Mouse (Mus musculus) left cerebral cortex, postnatal 4 days (tissue): ENCODE results near the gene Popdc2. TPM values are rescaled to one million over a fixed set of nuclear protein-coding genes. Genes with fewer than 3 reads are reported as not detected.

Experiments
- DNase-seq: peaks from one replicate; pipeline ENCODE4 v3.0.0-alpha.2; 2022
- intact Hi-C: fragments of 180-260 bp; cut with DNase I; formaldehyde crosslinking; loops from one replicate; pipeline ENCODE4 v1.15.1; 2025
- total RNA-seq, 2 experiments: library from RNA; stranded (reverse); gene quantifications; 2 replicates each; pipeline ENCODE4 v1.2.3; 2021

Gene Popdc2
- total RNA-seq, 2 experiments from 2014 or later: 0.34 to 0.50 TPM

DNA sequence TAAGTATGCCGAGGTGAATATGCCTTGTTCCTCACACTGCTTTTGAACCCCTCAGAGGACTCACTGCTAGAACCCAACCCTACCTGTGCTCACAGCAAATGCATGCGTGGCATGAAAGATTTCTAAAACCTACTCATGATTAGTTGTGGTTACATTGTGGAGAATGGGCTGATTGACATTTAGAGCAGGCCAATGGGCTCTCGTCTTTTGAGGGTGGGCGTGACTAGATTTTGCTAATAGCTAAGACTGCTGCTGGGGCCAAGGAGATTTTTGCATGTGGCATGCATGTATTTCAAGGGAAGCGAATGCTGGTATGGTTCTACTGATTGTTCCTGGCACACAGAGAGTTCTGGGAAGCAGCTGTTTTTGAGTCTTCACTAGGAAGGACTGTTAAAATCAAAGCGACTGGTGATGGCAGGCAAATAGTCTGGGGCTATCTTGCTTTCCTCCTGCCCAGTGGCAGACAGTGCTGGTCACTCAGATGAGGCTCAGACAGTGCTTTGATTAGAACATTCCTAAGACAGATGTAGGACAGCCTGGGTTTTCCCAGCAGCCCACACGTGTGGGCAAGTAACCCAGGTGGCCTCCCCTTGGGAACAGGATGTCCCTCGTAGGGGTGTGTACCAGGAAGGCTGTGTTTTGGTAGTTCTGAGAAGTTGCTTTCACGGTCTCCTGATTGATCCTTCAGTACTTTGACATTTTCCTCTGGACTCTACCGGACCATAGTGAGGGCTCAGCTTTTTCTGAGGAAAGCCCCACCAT lies 12.6 kb downstream of the Popdc2 start:
- no peak for DNase-seq
- intact Hi-C loops: no loop called here

GRCm38 (mm10) chr16:38375182-38375581 lies 13.2 kb downstream of the Popdc2 start:
- intact Hi-C loops: no loop called here
- no peak for DNase-seq

- peak; percentile 58 for DNase-seq
- intact Hi-C loops: no loop called here
Measured at GRCm38 (mm10) chr16:38376163-38376840, 14.3 kb downstream of the Popdc2 start.

- DNase-seq: no peak
- intact Hi-C loops: no loop called here
Measured at GRCm38 (mm10) chr16:38376841-38377249, 14.8 kb downstream of the Popdc2 start.

GRCm38 (mm10) chr16:38377546-38377945 lies 15.5 kb downstream of the Popdc2 start:
- intact Hi-C loops: no loop called here
- DNase-seq: no peak

- no peak for DNase-seq
- intact Hi-C loops: no loop called here
Measured at GRCm38 (mm10) chr16:38378591-38378990, 16.6 kb downstream of the Popdc2 start.

DNA sequence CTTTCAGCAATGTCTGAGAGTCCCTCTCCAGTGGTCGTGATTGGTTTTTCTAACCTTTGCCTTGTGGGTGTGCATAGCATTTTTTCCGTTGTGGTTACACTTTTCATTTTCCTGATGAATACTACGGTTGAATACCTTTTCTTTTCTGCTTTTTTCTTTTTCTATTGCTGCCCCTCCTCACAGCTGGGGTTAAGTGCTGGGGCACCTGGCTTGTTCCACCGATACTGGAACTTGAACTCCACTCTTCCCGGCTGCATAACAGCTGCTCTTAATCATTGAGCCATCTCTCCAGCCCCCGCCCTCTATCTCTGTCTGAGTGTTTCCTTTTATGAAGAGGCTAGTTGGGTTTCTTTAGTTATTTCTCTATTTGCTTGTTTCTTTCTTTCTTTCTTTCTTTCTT lies 17.1 kb downstream of the Popdc2 start:
- no peak for DNase-seq
- intact Hi-C loops: no loop called here

DNA sequence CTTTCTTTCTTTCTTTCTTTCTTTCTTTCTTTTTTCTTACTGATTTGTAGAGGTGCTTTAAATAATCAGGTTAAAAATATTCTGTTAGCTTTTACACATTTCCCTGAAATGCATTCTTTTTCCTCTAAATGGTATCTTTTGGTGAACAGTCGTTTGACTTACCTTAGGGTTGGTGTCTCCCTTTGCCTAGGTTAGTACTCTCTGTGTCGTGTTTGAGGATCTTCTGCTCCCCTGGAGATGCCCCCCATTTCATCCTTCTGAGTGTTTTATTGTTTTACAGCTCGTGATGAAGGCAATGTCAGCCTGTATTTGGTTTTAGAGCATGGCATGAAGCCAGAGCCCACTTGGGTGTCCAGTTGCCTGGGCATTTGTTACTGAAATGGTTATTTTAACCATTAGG lies 17.5 kb downstream of the Popdc2 start:
- intact Hi-C loops: no loop called here

DNA sequence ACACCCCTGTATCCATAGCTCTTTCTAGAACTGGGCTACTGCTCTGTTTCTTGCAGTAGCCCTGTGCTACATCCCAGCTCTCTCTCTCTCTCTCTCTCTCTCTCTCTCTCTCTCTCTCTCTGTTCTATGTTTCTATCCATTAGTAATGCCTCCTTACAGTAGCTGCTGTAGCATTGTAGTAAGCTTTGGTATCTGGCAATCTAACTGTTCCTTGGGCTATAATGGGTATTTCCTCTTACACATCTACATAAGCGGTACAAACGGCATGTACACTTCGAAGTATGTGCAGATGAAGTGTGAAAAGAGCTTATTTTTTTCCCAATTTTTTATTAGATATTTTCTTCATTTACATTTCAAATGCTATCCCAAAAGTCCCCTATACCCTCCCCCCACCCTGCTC lies 17.9 kb downstream of the Popdc2 start:
- intact Hi-C loops: no loop called here
- no peak for DNase-seq

More for the DNA sequence above, 17.5 kb downstream of the Popdc2 start:
- no peak for DNase-seq

DNA sequence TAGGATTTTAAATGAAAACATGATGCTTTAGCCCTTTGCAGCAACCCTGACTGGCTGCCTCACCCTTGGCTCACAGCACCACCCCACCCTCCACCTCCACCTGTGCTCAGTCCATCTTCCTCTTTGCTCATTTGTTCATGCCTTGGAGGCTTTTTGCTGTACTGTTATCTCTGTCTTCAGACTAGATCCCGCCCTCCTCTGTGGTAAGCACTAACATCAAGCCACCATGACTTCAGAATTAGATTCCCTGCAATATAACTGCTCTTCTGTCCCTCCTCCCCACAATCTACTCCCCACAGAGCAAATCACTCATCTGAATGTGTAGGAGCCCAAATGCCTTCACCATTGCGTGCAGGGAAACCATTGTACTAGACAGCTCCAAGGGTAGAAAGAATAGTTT lies 21.7 kb downstream of the Popdc2 start:
- no peak for DNase-seq
- intact Hi-C loops: no loop called here

DNA sequence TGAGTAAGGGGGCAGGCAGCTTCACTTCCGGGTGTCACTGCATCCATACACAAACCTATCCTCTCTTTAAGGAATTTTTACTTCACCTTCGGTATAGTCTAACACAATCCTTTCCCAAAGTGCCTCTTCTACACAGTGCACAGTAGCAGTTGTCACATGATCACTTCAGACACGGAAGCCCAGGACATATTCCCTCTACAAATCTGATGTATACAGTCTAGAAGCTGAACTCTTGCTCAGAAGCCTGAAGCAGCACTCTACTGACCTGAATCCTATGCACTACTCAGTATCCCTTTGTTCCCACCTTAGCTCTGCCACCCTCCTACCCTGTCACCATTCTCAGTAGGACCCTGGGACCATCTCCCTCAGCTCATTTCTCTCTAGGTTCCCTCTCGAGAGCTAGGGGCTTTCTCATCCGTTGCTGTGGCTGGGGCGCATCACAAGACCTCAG lies 23.2 kb downstream of the Popdc2 start:
- intact Hi-C loops: no loop called here

DNA sequence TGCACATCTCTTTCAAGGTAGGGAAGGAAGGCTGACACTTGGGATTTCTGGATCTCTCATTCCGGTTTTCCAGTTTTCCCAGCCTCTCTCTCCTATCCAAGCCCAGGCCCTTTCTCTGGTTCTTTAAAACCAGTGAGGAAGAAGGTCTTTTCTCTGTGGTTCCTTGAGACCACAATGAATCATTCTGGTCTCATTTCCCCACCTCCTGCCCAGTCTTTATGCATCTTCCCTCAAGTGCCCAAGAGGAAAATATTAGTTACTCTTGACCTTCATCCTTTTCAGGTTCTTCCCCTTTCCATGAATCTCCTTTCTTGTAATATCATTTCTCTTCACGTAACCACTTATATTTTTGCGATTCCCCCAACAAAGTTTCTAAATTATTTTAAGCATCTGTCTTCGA lies 23.7 kb downstream of the Popdc2 start:
- intact Hi-C loops: no loop called here
- no peak for DNase-seq

More for the DNA sequence above, 23.2 kb downstream of the Popdc2 start:
- DNase-seq: no peak

DNA sequence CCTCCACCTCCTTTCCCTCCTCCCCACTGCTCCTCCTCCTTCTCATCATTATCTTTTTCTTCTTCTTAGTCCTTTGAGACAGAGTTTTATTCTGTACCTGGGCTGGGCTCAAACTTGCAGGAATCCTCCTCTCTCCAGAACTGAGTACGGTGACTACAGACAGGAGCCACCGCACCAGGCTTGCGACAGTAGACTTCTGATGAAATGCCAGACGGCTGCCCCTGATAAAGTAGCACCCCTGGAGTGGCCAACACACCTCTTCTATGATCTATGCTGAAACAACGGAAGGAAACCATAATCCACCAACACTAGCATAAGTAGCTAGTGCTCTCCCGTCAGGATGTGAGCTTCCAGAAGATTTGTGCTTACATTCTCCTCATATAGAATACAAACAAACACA lies 25.4 kb downstream of the Popdc2 start:
- DNase-seq: no peak
- intact Hi-C loops: no loop called here

DNA sequence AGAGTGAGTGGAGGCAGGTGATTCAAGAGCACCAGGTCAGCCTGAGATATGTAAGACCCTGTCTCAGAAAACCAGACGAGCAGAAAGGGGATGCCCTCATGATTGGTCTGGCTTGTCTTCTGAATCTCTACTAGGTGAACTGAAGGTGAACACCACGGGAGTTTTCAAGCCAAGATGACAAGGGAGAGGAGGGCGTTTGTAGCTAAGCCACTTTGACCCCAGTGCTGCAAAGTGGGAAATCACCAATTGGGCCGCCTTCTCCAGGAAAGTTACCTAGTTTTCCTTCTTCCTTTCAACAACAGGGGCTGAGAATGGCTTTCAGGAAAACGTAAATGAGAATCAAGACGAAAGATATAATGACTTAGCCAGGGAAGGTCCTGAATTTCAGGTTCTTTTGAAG lies 26.7 kb downstream of the Popdc2 start:
- DNase-seq: no peak

DNA sequence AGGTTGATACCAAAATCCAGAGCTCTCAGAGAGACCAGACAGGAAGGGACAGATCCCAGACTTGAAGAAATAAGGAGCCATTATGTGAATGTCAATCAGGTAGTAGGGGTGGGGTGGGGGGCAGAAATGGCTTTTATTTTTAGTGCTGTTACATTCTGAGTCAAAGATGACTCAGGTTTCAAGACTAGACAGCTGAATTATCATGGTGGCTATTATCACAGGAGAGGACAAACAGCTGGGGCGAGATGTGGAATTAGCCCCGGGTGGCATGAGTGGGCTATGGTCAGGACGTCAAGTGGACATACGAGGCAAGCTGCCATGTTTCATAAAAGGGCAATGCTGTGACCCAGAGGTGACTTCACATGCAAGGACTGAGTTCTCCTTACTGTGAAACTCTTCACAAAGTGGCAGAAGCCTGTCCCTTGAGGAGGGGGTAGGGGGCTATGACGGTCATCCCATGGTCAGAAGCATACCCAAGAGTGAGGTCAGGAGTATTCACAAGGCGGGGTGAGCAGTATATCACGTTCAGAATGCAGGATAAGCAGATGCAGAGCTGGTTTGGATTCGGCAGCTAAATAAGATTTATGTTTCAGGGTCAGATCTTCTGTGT lies 27.4 kb downstream of the Popdc2 start:
- intact Hi-C loops: no loop called here
- no peak for DNase-seq

More for the DNA sequence above, 26.7 kb downstream of the Popdc2 start:
- intact Hi-C loops: no loop called here

GRCm38 (mm10) chr16:38390322-38390721 lies 28.3 kb downstream of the Popdc2 start:
- intact Hi-C loops: no loop called here
- DNase-seq: no peak

- intact Hi-C loops: no loop called here
- no peak for DNase-seq
Measured at GRCm38 (mm10) chr16:38392126-38392894, 30.3 kb downstream of the Popdc2 start.

DNA sequence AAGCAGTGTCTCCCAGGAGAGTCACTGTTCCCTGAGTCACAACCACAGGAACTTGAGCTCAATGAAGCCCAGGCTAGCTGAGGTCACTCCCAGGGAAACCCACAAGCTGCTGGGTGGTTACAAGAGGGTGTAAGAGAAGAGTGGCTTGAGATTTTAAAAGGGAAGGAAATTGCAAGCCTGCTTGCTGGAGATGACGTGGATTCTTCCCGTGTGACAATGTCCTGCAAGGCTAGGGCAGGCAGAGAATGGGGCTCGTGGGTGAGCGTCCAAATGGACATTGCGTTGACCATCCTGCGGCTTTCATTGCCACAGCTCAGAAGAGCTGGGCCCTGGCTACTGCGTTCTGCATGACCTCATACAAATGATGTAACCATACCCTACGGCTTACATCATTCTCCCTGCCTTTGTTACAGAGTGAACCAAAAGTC lies 32.2 kb downstream of the Popdc2 start:
- intact Hi-C loops: no loop called here
- no peak for DNase-seq

DNA sequence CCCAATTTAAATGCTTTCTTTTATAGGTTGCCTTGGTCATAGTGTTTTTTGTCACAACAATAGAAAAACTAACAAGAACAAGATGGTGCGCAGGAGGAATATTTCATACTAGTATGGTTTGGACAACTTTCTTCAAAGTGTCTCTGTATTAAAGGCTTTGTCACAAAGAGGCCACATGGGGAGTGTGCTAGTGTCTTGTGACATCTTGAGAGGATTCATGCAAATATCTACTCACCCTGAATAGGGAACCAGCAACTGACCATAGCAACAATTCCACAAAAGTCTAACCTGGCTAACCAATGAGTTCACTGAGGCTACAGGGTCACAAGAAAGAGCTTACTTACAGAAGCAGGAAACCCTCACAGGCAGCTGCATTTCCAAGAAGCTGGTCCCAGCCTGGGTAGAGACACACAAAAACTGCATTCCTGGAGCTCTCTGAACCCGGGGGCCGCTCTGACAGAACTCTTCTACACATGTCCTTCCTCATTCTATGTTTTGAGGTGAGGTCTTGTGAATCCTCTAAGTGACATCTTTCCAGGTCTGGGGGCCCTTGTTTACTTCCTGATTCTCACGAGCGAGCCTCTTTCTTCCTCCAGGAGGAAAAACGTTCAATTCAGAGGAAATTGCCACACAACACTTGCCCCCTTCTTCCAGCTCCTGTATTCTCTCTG lies 33.2 kb downstream of the Popdc2 start:
- intact Hi-C loops: no loop called here
- DNase-seq: no peak

GRCm38 (mm10) chr16:38396155-38396554 lies 34.1 kb downstream of the Popdc2 start:
- DNase-seq: peak; percentile 37
- intact Hi-C loops: no loop called here
